Mouse (Mus musculus) lung, adult 2 months (tissue): ENCODE measurements around the gene Cox8b.

Experiments used
- CTCF ChIP-seq: fragments of 200-500 bp; IDR thresholded peaks from 2 replicates; pipeline ENCODE4 v1.5.1; 2011; ENCODE audit warnings: mild to moderate bottlenecking, low read length, control low read depth; ENCODE audit not compliant: insufficient read depth
- POLR2A ChIP-seq: fragments of 200-500 bp; IDR thresholded peaks from 2 replicates; pipeline ENCODE4 v1.6.1; 2011; ENCODE audit warnings: low read depth, mild to moderate bottlenecking, control low read depth, low read length, borderline replicate concordance; ENCODE audit errors: extremely low read depth

GRCm38 (mm10) chr7:140905642-140906081 is 5.4 kb upstream of the Cox8b start:
- TF ChIP-seq POLR2A (no peak), CTCF (no peak)
